Mouse (Mus musculus) intestine, embryonic 14.5 days (tissue): ENCODE data around the gene Myo1e. TPM values are rescaled to one million over a fixed set of nuclear protein-coding genes. Genes with fewer than 3 reads are reported as not detected.

Experiments used
- ATAC-seq: fragments of 200-750 bp; cut with Nextera tagmentation; replicated peaks from 2 replicates; pipeline ENCODE4 v1.8.0; 2017; ENCODE audit warnings: low read depth, moderate number of reproducible peaks, moderate TSS enrichment, moderate library complexity; ENCODE audit not compliant: low FRiP score, low TSS enrichment
- DNase-seq: peaks from one replicate; pipeline ENCODE4 v3.0.0-alpha.2; 2018; ENCODE audit warnings: low spot score
- H3K27ac ChIP-seq: fragments of 300-500 bp; sonication (generic); 2 replicates; pipeline ENCODE4 v1.5.1; 2014; ENCODE audit warnings: low read depth, mild to moderate bottlenecking, control low read depth
- H3K27me3 ChIP-seq: fragments of 300-500 bp; sonication (generic); replicated peaks from 2 replicates; pipeline ENCODE4 v1.6.1; 2014; ENCODE audit warnings: low read length, control low read depth; ENCODE audit not compliant: control insufficient read depth, insufficient read depth
- H3K36me3 ChIP-seq: fragments of 300-500 bp; sonication (generic); 2 replicates; pipeline ENCODE4 v1.6.1; 2014; ENCODE audit warnings: low read length, control low read depth; ENCODE audit not compliant: control insufficient read depth, insufficient read depth
- H3K4me1 ChIP-seq: fragments of 300-500 bp; sonication (generic); replicated peaks from 2 replicates; pipeline ENCODE4 v1.6.1; 2014; ENCODE audit warnings: low read length, control low read depth, mixed read lengths; ENCODE audit not compliant: control insufficient read depth, insufficient read depth
- H3K4me2 ChIP-seq: fragments of 300-500 bp; sonication (generic); 2 replicates; pipeline ENCODE4 v1.6.1; 2014; ENCODE audit warnings: low read length
- H3K4me3 ChIP-seq: fragments of 300-500 bp; sonication (generic); 2 replicates; pipeline ENCODE4 v1.5.1; 2014; ENCODE audit warnings: low read depth, low read length, control low read depth, mixed read lengths
- H3K9ac ChIP-seq: fragments of 300-500 bp; sonication (generic); 2 replicates; pipeline ENCODE4 v1.6.1; 2014; ENCODE audit warnings: mild to moderate bottlenecking, low read length
- H3K9me3 ChIP-seq: fragments of 300-500 bp; sonication (generic); 2 replicates; pipeline ENCODE4 v1.6.1; 2016; ENCODE audit warnings: low read length, control low read depth; ENCODE audit not compliant: control insufficient read depth
- WGBS: fragments of 180-500 bp; shearing (Covaris S2); extraction: QIAGEN DNeasy Blood & Tissue Kit; methylation state at CpG from one replicate; pipeline ENCODE4 v1.1.7; 2014; 5-methylcytosine and 5-hydroxymethylcytosine counted together
- polyA plus RNA-seq: library from polyadenylated mRNA; unstranded; fragments of >200 nt; fragmentation: Nextera tagmentation; extraction: Ambion mirVana; gene quantifications from 2 replicates; pipeline ENCODE4 v1.2.1, GENCODE M21; 2014

Gene Myo1e
- polyA plus RNA-seq, 1 experiment from 2014 or later: 17.0 TPM

DNA sequence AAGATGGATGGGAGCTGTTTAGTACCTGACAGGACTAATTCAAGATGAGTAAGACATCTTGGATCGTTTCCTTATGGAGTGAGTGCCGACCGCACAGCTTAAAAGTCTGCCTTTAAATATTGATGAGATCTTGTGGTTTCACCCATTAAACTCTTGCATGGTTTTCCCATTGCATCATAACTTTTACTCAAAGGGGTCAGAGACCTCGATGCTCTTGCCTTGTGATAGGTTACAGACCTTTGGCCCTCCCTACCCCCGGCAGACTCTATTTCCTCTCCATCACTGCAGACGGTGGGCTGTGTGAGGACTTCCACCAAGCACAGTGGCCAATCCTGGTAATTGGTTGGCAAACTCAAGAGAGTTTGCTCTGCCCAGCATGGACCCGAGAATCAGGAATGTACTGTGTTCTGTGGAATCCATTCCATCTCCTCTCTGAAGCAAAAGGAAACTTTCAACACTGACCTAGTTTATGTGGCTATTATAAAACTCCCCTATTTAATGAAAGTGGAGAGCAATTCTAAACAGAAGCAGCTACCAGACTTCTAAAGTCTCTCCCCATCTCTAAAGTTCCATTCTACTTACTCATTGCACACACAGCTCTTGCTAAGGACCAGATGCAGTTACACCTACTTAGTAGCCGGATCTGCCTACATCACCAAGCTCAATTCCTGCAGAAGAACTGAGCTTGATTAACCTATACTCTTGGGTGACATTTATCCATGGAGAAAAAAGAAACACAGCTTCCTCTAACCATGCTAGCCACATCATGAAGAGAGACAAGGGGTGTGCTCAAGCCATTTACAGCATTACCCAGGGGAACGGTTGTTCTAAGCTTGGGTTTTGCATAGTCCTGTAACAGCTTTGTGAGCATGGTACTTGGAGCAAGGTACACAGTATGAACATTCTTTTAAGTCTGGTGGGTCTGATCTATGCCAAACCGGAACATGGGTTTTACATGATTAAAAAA lies 25.2 kb downstream of the Myo1e start:
- Histone ChIP-seq H3K4me2 (no peak overlapping the region), H3K27me3 (no peaks in the 10 kb centered on the region), H3K9me3 (no peaks in the 10 kb centered on the region), H3K9ac (no peak overlapping the region), H3K4me3 (no peak overlapping the region), H3K36me3 (no peaks in the 10 kb centered on the region), H3K4me1 (peaks cover 3% of the 10 kb centered on the region; the same call in 1 of the 2 replicates), H3K27ac (no peak overlapping the region)
- DNase-seq: no peak
- ATAC-seq: no peak
- WGBS: 83% methylated on average over 10 of the region's 10 CpGs

DNA sequence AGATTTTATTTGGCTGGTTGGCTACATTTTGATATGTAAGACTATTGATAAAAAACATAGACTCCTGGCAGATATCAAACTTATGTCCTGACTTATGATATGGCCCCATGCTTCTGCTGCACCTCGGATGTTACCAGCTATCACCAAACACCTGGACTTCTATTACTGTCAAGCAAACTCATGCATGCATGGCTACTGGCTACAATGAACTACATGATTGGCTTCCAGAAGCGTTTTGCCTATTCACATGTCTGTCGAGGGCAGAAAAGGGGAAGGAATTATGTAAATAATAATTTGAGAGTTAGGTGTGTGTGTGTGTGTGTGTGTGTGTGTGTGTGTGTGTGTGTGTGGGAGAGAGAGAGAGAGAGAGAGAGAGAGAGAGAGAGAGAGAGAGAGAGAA lies 30.0 kb downstream of the Myo1e start:
- Histone ChIP-seq H3K9ac (no peak overlapping the region), H3K27me3 (no peaks in the 10 kb centered on the region), H3K4me2 (no peak overlapping the region), H3K4me3 (no peak overlapping the region), H3K27ac (no peak overlapping the region), H3K4me1 (peaks cover 31% of the 10 kb centered on the region), H3K36me3 (no peaks in the 10 kb centered on the region), H3K9me3 (no peaks in the 10 kb centered on the region)
- no peak for DNase-seq
- 52% methylated on average over 3 of the region's 3 CpGs for WGBS
- no peak for ATAC-seq

DNA sequence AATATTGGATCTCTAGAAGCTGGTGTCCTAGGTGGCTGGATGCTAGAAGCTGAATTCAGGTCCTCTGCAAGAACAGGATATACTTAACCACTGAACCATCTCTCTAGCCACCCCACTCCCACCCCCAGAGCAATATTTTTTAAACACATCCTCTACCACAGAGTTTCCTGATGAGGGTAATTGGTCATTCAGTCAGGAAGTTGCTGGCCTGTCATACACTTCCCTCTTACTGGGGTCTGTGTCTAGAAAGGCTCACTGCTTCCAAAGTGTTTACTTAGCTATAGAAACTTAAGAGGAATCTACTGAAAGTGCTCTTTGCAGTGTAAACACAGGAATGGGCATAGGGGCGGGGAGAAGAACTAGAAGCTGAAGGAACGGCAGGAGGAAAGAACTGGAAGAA lies 30.4 kb downstream of the Myo1e start:
- Histone ChIP-seq H3K27ac (0 out of 2 replicates have a peak overlapping the region, but pooled peaks have one; percentile 33), H3K4me1 (peaks cover 35% of the 10 kb centered on the region), H3K27me3 (no peaks in the 10 kb centered on the region), H3K9ac (no peak overlapping the region), H3K4me3 (no peak overlapping the region), H3K4me2 (peak overlapping the region; percentile 15; the same call in 1 of the 2 replicates), H3K9me3 (no peaks in the 10 kb centered on the region), H3K36me3 (no peaks in the 10 kb centered on the region)
- 0 out of 2 replicates have a peak, but pooled peaks have one; percentile 44 for ATAC-seq
- WGBS: 18% methylated on average over 2 of the region's 2 CpGs
- DNase-seq: no peak

DNA sequence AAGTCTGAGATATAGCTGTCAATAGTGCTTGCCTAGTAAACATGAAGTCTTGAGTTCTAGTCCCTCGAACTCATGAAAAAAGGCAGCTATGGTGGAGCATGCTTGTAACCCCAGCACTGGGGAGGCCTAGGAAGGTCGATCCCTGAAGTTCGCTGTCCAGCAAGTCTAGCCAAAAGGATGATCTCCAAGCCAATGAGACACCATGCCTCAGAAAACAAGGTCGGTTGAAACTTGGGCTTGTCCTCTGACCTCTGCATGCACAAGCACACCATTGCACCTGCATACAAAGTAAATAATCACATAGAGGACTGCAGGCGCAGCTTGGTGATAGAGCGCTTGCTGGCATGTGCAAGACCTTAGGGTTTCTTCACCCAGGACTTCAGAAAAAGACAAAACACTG lies 31.2 kb downstream of the Myo1e start:
- WGBS: 83% methylated on average over 6 of the region's 6 CpGs
- Histone ChIP-seq H3K4me1 (peaks cover 43% of the 10 kb centered on the region), H3K27ac (no peak overlapping the region), H3K27me3 (no peaks in the 10 kb centered on the region), H3K9me3 (no peaks in the 10 kb centered on the region), H3K9ac (no peak overlapping the region), H3K4me2 (no peak overlapping the region), H3K4me3 (no peak overlapping the region), H3K36me3 (no peaks in the 10 kb centered on the region)
- no peak for ATAC-seq
- DNase-seq: no peak

DNA sequence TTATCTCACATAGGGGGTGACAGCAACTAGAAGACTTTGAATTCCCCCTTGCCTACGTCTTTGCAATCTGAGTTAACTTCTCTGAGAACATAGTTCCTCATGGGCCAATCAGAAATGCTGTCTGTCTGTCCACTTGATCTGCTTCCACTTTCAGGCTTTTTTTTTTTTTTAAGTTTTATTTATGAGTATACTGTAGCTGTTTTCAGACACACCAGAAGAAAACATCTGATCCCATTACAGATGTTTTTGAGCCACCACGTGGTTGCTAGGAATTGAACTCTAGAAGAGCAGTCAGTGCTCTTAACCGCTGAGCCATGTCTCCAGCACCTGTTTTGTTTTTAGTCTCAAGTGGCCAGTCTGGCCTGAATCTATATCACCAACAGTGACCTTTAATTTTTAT lies 32.1 kb downstream of the Myo1e start:
- H3K4me2 ChIP-seq: no peak overlapping the region
- no peak overlapping the region for H3K9ac ChIP-seq
- H3K4me1 ChIP-seq: peaks cover 50% of the 10 kb centered on the region
- DNase-seq (no peak), ATAC-seq (no peak)
- no peaks in the 10 kb centered on the region for H3K9me3 ChIP-seq
- H3K36me3 ChIP-seq: no peaks in the 10 kb centered on the region
- H3K4me3 ChIP-seq: no peak overlapping the region
- WGBS: 83% methylated on average over 3 of the region's 3 CpGs
- H3K27me3 ChIP-seq: no peaks in the 10 kb centered on the region
- H3K27ac ChIP-seq: no peak overlapping the region

DNA sequence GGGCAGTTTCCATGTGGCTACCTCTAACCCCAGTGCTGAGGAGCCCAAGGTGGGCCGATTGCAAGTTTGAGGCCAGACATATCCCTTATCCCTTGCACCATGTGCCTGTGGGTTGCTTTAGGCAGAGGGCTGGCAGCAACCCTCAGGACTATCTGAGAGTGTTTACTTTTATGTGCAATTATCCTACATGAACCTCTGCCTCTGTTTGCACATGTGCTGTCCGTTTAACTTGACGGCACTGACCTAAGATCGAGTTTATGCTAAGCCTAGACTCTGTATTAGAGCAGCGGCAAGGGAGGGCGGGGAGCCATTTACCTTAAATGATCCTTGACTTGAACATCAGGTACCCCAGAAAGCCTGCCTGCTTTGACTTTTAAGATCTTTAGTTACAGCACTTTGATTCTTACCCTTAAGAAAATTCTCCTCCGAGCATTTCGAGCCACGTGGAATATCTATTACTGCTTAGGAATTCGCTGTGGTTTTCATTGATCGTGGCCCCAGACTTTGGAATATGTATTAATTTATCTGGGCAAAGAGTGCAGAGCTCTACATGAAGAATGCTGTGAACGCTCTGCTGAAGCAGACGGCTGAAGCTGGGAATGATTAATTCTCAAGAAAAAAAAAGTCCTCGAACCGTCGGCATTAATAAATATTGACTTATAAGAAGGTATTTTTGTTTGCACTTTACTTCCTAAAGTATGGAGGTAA lies 33.7 kb downstream of the Myo1e start:
- ATAC-seq (no peak), DNase-seq (no peak)
- Histone ChIP-seq H3K4me2 (peak overlapping the region; percentile 34; the same call in 1 of the 2 replicates), H3K4me3 (no peak overlapping the region), H3K9me3 (no peaks in the 10 kb centered on the region), H3K27ac (peak overlapping the region; percentile 82), H3K9ac (no peak overlapping the region), H3K27me3 (no peaks in the 10 kb centered on the region), H3K36me3 (no peaks in the 10 kb centered on the region), H3K4me1 (peaks cover 50% of the 10 kb centered on the region)
- 28% methylated on average over 16 of the region's 16 CpGs for WGBS

DNA sequence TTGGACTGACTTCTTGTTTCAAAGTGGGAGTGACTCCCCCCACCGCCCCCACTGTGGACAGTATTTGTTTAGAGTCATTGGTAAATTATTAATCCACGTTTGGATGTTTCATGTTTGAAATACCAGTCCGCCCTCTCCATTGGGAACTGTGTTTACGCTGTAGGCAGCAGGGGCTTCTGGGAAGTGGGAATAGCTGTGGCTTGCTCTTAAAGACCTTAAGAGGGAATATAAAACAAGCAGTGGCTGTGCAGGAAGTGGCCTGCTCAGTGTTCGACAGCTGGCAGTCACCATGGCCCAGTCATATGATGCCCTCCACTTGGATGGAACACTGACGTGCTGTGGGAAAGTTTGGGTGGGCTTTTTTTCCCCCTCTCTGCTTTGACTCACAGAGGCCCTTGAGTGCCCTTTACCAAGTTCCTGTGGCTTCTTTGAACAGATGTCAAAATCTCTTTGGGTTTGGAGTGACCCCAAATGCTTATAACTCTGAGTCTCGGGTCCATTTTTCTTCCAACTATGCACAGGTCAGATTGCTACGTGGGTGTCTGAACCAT lies 34.3 kb downstream of the Myo1e start:
- ATAC-seq: peak; percentile 51; the same call in 1 of the 2 replicates
- no peak overlapping the region for H3K4me3 ChIP-seq

DNA sequence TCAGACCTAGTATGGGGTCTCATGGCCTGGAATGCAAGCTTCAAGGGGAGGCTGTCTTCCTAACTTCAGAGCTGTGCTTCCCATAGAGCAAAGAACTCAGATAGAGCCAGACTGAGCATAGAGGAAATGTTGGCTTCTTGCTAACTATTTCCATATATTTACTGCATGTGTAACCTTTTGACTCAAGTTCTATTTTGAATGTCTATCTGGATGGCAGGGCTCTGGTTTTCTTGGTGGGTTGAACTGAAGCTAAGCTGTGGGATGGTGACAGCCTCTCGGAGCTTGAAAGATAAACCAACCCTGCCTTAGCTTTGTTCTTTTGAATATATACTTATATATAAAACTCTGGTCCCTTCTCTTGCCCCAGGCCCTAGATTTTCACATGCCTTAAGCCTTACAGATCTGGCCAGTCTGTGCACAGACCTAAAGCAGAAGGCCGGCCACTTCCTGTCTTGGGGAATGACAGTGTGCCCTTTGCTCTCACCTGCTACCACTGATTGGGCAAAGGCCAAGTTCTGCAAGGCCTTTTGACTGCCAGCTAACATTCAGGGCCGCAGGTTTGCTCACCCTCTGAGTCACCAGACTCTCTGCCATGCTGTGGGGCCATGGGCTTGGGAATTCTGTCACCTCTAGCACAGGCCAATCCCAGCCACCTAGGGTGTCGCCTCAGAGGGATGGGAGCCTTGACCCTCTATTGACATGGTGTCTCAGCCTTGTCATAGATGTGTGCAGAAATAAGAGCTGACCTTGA lies 35.1 kb downstream of the Myo1e start:
- Histone ChIP-seq H3K27me3 (no peaks in the 10 kb centered on the region), H3K4me3 (no peak overlapping the region), H3K4me2 (peak overlapping the region; percentile 34; the same call in 1 of the 2 replicates), H3K9ac (no peak overlapping the region), H3K9me3 (no peaks in the 10 kb centered on the region), H3K27ac (peak overlapping the region; percentile 82), H3K4me1 (peaks cover 48% of the 10 kb centered on the region), H3K36me3 (no peaks in the 10 kb centered on the region)
- DNase-seq (no peak), ATAC-seq (no peak; the same call in 1 of the 2 replicates)
- WGBS: 64% methylated on average over 4 of the region's 4 CpGs

More for the DNA sequence above, 34.3 kb downstream of the Myo1e start:
- Histone ChIP-seq H3K4me2 (peak overlapping the region; percentile 34), H3K9ac (no peak overlapping the region), H3K36me3 (no peaks in the 10 kb centered on the region), H3K4me1 (peaks cover 50% of the 10 kb centered on the region), H3K9me3 (no peaks in the 10 kb centered on the region), H3K27ac (peak overlapping the region; percentile 82), H3K27me3 (no peaks in the 10 kb centered on the region)
- peak; percentile 59 for DNase-seq
- WGBS: 24% methylated on average over 8 of the region's 8 CpGs
